Mouse (Mus musculus): ENCODE data around the gene Cap2. TPM values are rescaled to one million over a fixed set of nuclear protein-coding genes. Genes with fewer than 3 reads are reported as not detected.

The Cap2 gene
- total RNA-seq, 2 experiments from 2014 or later: 1.7 TPM; not detected in 1

GRCm38 (mm10) chr13:46523235-46523634 lies 21.6 kb downstream of the Cap2 start:
- ATAC-seq (replicated peaks; ENCODE audit: low FRiP score, low TSS enrichment, poor library complexity, severe bottlenecking): no peak

GRCm38 (mm10) chr13:46523712-46524111 lies 22.1 kb downstream of the Cap2 start:
- no peak for ATAC-seq (replicated peaks; ENCODE audit: low FRiP score, low TSS enrichment, poor library complexity, severe bottlenecking)

GRCm38 (mm10) chr13:46525295-46526255 lies 23.9 kb downstream of the Cap2 start:
- ATAC-seq (replicated peaks; ENCODE audit: low FRiP score, low TSS enrichment, poor library complexity, severe bottlenecking): no peak

- ATAC-seq (replicated peaks; ENCODE audit: low FRiP score, low TSS enrichment, poor library complexity, severe bottlenecking): no peak
Measured at GRCm38 (mm10) chr13:46526645-46527044, 25.0 kb downstream of the Cap2 start.

- no peak for ATAC-seq (replicated peaks; ENCODE audit: low FRiP score, low TSS enrichment, poor library complexity, severe bottlenecking)
Measured at GRCm38 (mm10) chr13:46527340-46527739, 25.7 kb downstream of the Cap2 start.

- no peak for ATAC-seq (replicated peaks; ENCODE audit: low FRiP score, low TSS enrichment, poor library complexity, severe bottlenecking)
Measured at GRCm38 (mm10) chr13:46529037-46529436, 27.4 kb downstream of the Cap2 start.

GRCm38 (mm10) chr13:46530546-46530945 lies 28.9 kb downstream of the Cap2 start:
- no peak for ATAC-seq (replicated peaks; ENCODE audit: low FRiP score, low TSS enrichment, poor library complexity, severe bottlenecking)

- no peak for ATAC-seq (replicated peaks; ENCODE audit: low FRiP score, low TSS enrichment, poor library complexity, severe bottlenecking)
Measured at GRCm38 (mm10) chr13:46531676-46532075, 30.0 kb downstream of the Cap2 start.

- no peak for ATAC-seq (replicated peaks; ENCODE audit: low FRiP score, low TSS enrichment, poor library complexity, severe bottlenecking)
Measured at GRCm38 (mm10) chr13:46532276-46532675, 30.6 kb downstream of the Cap2 start.

- no peak for ATAC-seq (replicated peaks; ENCODE audit: low FRiP score, low TSS enrichment, poor library complexity, severe bottlenecking)
Measured at GRCm38 (mm10) chr13:46533342-46534129, 31.9 kb downstream of the Cap2 start.

GRCm38 (mm10) chr13:46534171-46534968 lies 32.7 kb downstream of the Cap2 start:
- ATAC-seq (replicated peaks; ENCODE audit: low FRiP score, low TSS enrichment, poor library complexity, severe bottlenecking): no peak

GRCm38 (mm10) chr13:46534969-46535785 lies 33.5 kb downstream of the Cap2 start:
- ATAC-seq (replicated peaks; ENCODE audit: low FRiP score, low TSS enrichment, poor library complexity, severe bottlenecking): no peak

- ATAC-seq (replicated peaks; ENCODE audit: low FRiP score, low TSS enrichment, poor library complexity, severe bottlenecking): no peak
Measured at GRCm38 (mm10) chr13:46539284-46539683, 37.6 kb downstream of the Cap2 start.

GRCm38 (mm10) chr13:46540943-46541342 lies 39.3 kb downstream of the Cap2 start:
- no peak for ATAC-seq (replicated peaks; ENCODE audit: low FRiP score, low TSS enrichment, poor library complexity, severe bottlenecking)

- ATAC-seq (replicated peaks; ENCODE audit: low FRiP score, low TSS enrichment, poor library complexity, severe bottlenecking): no peak
Measured at GRCm38 (mm10) chr13:46542782-46543181, 41.1 kb downstream of the Cap2 start.

- ATAC-seq (replicated peaks; ENCODE audit: low FRiP score, low TSS enrichment, poor library complexity, severe bottlenecking): no peak
Measured at GRCm38 (mm10) chr13:46544608-46545007, 43.0 kb downstream of the Cap2 start.

- no peak for ATAC-seq (replicated peaks; ENCODE audit: low FRiP score, low TSS enrichment, poor library complexity, severe bottlenecking)
Measured at GRCm38 (mm10) chr13:46545081-46545480, 43.4 kb downstream of the Cap2 start.

- no peak for ATAC-seq (replicated peaks; ENCODE audit: low FRiP score, low TSS enrichment, poor library complexity, severe bottlenecking)
Measured at GRCm38 (mm10) chr13:46546846-46547245, 45.2 kb downstream of the Cap2 start.

GRCm38 (mm10) chr13:46547253-46547652 lies 45.6 kb downstream of the Cap2 start:
- no peak for ATAC-seq (replicated peaks; ENCODE audit: low FRiP score, low TSS enrichment, poor library complexity, severe bottlenecking)
